Mouse (Mus musculus) thymus, postnatal 36 days (tissue): ENCODE data around the gene Gm2237.
A peak's percentile ranks its signal among the peaks of the same experiment; 100 is the strongest.
"Not testable (repeated sequence)": the region's sequence is repeated elsewhere in the genome, so short reads cannot be mapped to it uniquely, and the experiment has no call there.

Experiments used
- DNase-seq, 2 experiments: peaks; one replicate each; pipeline ENCODE4 v3.0.0; 2022; ENCODE audit warnings: mixed read lengths in 2 of 2

The Gm2237 gene

DNA sequence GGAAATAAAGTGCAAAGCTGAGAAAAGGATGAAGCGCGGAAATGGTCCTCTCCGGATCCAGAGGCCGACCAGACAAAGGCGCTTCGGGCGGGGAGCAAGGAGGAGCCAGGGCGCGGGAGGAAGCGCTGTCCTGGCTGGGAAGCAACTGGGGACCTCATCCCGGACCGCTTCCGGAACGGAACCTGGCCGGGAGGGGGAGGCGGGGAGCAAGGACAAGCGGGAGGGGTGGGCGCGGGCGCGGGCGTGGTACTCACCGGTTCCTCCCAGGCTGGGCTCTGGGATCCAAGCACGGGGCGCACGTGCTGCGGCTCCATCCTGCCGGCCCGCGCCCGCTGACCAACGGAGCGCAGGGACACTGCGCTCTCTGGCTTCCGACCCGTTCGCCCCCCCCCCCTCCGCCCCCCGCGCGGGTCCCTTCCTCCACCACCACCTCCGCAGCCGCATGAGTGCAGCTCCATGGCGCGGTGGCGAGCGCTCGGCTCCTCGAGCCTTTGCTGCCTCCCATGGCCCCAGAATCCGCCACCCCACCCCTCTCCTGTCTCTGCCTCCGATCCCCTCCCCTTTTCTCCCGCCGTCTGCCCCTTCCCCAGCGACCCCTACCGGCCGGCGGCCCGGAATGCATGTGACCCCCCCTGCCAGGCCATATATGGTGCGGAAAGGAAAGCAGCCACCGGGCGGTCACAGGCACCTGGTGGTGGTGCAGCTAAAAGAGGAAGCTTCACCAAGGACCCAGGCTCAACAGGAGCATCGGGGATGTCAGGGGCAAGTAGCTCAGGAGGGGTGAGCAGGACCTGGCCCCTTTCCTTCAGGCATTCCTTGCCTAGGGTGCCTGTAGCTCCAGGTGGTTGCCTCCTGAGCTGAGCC lies at the start of gene Gm2237:
Gm2237 (minus strand) TSS at position 332 of the 864 bp plus-strand sequence.
- peak; percentile 16 to 41 for DNase-seq

DNA sequence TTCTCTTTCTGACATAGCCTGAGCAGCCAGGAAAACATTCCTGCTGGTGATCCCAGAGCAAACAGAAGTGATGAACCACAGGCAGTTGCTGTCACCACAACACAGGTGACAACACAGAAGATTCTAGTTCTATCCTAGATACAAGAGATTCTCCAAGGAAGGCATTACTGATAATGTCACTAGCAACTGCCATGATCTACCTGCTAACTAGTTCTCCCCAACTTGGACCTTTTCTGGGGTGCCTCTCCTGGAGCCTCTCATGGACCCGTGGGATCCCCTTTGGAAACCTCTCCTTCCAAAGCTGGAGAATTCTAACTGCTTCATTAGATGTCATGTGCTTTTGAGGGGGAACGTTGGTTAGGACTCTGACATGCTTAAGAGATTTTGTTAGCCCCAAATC lies 17.5 kb upstream of the Gm2237 start, which contains the start of gene Gm5458:
Gm5458 (minus strand) TSS at position 101 of the 400 bp plus-strand sequence.
- not testable (repeated sequence) for DNase-seq

DNA sequence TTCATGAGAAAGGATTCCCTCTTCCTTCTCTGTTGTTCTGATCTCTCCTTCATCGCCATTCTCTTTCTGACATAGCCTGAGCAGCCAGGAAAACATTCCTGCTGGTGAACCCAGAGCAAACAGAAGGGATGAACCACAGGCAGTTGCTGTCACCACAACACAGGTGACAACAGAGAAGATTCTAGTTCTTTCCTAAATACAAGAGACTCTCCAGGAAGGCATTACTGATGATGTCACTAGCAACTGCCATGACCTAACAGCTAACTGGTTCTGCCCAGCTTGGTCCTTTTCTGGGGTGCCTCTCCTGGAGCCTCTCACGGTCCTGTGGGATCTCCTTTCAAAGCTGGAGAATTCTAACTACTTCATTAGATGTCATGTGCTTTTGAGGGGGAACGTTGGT lies 35.1 kb downstream of the Gm2237 start, which contains the start of gene Gm2244:
Gm2244 (minus strand) TSS at position 101 of the 400 bp plus-strand sequence.
- DNase-seq, result not testable (repeated sequence)
